Mouse (Mus musculus) G1E (cell line): Measurements from ENCODE around the gene Brd4.

Experiments
- CTCF ChIP-seq: IDR thresholded peaks from 2 replicates; pipeline ENCODE4 v1.5.1; 2012; ENCODE audit warnings: low read depth, low read length, inconsistent platforms, mixed read lengths
- GATA1 ChIP-seq: IDR thresholded peaks from 2 replicates; pipeline ENCODE4 v1.6.1; 2012; ENCODE audit warnings: borderline replicate concordance, low read length, inconsistent platforms, mixed read lengths

DNA sequence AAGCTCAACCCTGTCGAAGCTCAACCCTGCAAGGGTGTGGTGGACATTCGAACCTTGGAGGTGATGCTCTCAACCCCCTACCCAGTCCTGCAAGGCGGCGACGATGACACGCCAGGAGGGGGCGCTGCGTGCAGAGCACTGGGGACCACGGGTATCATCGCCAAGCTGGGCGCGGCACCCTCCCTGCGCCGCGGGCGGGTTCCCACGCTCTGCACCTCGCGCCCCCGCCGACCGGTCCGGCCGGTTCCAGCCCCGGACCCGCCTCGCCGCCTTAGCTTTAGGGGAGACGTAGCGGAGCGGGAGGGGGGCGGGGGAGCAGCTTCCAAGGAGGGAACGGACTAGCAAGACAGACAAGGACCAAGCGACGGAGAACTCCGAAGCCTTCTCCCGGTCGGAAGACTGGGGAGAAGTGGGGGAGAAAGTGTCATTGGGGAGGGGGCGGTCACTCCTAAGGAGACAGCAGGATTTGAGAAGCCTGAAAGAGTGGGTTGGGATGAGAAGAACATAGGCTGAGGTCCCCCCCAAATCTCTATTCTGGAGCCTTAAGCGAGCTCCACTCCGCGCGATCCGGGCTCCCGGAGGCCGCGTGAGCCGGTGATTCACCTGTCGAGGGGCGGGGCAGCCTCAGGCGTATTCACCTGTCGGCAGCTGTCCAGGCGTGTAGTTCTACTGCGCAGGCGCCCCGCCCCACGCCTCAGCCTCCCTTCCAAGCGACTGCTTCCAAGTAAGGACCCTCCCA, 122.2 kb downstream of the Brd4 start:
- TF ChIP-seq CTCF (peak; percentile 23; the same call in 1 of the 2 replicates), GATA1 (no peak)
